Mouse (Mus musculus) megakaryocyte, embryonic 14.5 days (primary cell): ENCODE measurements around the gene Etl4.

Source experiments
- FLI1 ChIP-seq: IDR thresholded peaks from 2 replicates; pipeline ENCODE4 v1.6.1; 2012; ENCODE audit warnings: low read length, inconsistent platforms, mixed read lengths
- GATA1 ChIP-seq: IDR thresholded peaks from 3 replicates; pipeline ENCODE4 v1.6.1; 2012; ENCODE audit warnings: mixed read lengths, low read length, inconsistent platforms, borderline replicate concordance

GRCm38 (mm10) chr2:20510061-20510460, 600.5 kb downstream of the Etl4 start:
- TF ChIP-seq GATA1 (no peak), FLI1 (no peak)
